Mouse (Mus musculus): ENCODE measurements around the gene Fastkd3. TPM values are rescaled to one million over a fixed set of nuclear protein-coding genes. Genes with fewer than 3 reads are reported as not detected.
"Not testable (repeated sequence)": the region's sequence is repeated elsewhere in the genome, so short reads cannot be mapped to it uniquely, and the experiment has no call there.

Gene Fastkd3
- 42.8 and 44.7 TPM in 2 replicates for polyA plus RNA-seq (2014; fragmentation: Nextera tagmentation; extraction: Ambion mirVana)

DNA sequence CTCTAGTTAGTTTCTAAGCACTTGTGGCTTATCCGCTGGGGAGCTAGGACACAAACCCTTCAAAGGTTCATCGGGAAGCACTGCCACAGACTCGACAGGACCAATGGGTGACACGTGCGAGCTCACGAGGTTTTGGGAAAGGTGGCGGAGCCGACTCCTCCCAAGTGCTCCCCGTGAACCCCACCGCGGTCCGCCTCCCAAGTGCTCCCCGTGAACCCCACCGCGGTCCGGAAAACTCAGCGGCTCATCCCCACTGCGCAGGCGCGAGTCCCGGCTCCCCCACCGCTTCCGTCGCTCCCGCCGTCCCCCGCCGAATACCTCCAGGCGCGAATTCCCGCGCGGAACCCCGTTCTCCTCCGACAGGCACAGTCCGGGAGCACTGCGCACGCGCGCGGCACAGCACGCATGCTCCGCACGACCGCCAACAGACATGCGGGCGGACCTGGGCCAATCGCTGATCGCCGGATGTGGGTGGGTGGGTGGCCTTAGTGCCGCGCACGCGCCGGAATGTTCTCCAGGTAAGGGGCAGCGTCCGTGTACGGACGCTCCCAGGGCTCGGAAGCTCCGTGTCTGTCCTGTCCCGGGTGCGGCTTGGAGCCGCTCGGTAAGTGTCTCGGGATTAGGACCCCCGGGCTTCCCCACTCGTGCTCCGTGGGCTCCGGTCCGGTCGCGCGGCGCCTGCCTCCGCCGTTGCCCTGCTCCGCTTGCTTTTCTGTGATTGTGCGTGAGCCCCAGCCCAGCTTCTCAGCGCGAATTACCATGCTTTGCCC, at the start of gene Fastkd3, which contains the start of gene Mtrr:
TSS of gene Fastkd3 (plus strand) at position 488 of the 770 bp plus-strand sequence.
TSS of gene Mtrr (minus strand) at position 403 of the 770 bp plus-strand sequence.
- Histone ChIP-seq H3K4me2 (ENCODE audit: low read depth, low read length) (peak within 1 kb of the TSS; percentile 80), H3K27ac (replicated peaks; ENCODE audit: low read depth, low read length) (peak within 1 kb of the TSS; percentile 52; the same call in 1 of the 2 replicates), H3K4me3 (ENCODE audit: low read depth, low read length) (peak within 1 kb of the TSS; percentile 67), H3K36me3 (replicated peaks; ENCODE audit: control insufficient read depth, insufficient read depth, low read depth, low read length) (peaks cover 2% of the 10 kb centered on the region; the same call in 1 of the 2 replicates), H3K9ac (replicated peaks; ENCODE audit: low read length) (peak within 1 kb of the TSS; percentile 85), H3K9me3 (replicated peaks; ENCODE audit: control insufficient read depth, low read length) (no peaks in the 10 kb centered on the region), H3K4me1 (ENCODE audit: control insufficient read depth, insufficient read depth, low read length) (no peaks in the 10 kb centered on the region), H3K27me3 (ENCODE audit: control insufficient read depth, insufficient read depth, low read length) (no peaks in the 10 kb centered on the region)
- DNase-seq (ENCODE audit: low spot score), result peak; percentile 97
- WGBS, result under 1% methylated on average over 71 of the region's 81 CpGs
- ATAC-seq (replicated peaks; ENCODE audit: insufficient number of reproducible peaks, low FRiP score, low TSS enrichment, low read depth), result peak; percentile 99

DNA sequence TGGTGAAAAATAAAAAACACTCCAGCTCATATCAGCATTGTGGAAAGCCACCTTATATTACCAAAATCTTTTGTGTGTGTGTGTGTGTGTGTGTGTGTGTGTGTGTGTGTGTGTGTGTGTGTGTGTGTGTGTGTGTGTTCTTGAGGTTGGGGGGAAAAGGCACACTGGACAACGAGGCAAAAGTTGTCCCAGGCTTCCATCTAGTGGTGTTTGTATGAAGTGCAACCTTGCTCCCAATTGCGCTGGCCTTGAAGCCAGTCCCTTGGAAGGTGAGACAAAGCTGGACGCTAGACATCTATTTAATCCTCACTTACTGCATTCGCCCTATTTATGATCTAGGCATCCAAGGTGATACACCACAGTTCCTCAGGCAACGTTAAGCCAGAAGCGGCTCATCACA, 28.6 kb upstream of the Fastkd3 start:
- not testable (repeated sequence) for H3K9ac ChIP-seq (replicated peaks; ENCODE audit: low read length); ATAC-seq (replicated peaks; ENCODE audit: insufficient number of reproducible peaks, low FRiP score, low TSS enrichment, low read depth); H3K4me3 ChIP-seq (ENCODE audit: low read depth, low read length); H3K27me3 ChIP-seq (ENCODE audit: control insufficient read depth, insufficient read depth, low read length); H3K9me3 ChIP-seq (replicated peaks; ENCODE audit: control insufficient read depth, low read length); H3K4me2 ChIP-seq (ENCODE audit: low read depth, low read length); H3K36me3 ChIP-seq (replicated peaks; ENCODE audit: control insufficient read depth, insufficient read depth, low read depth, low read length); H3K4me1 ChIP-seq (ENCODE audit: control insufficient read depth, insufficient read depth, low read length); H3K27ac ChIP-seq (replicated peaks; ENCODE audit: low read depth, low read length)
- peak; percentile 53 for DNase-seq (ENCODE audit: low spot score)
- 13% methylated on average over 3 of the region's 6 CpGs for WGBS

DNA sequence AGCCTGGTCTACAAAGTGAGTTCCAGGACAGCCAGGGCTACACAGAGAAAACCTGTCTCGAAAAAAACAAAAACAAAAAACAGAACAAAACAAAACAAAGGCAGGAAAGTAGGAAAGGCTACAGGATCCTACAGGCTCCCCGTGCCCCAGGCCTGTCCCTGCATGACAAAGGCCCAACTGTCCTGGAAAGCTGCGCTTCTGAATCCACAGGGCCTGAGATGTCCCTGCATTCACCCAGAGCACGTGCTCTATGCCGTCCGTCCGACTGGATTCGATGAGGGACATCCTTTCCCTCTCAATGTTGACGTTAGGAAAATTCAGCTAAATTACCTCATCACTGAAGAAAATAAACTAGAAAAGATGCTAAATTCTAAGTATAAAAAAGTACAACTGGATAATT, 13.9 kb upstream of the Fastkd3 start:
- H3K9ac ChIP-seq (replicated peaks; ENCODE audit: low read length), result no peak overlapping the region
- H3K27me3 ChIP-seq (ENCODE audit: control insufficient read depth, insufficient read depth, low read length), result no peaks in the 10 kb centered on the region
- no peak overlapping the region for H3K4me3 ChIP-seq (ENCODE audit: low read depth, low read length)
- WGBS, result 96% methylated on average over 9 of the region's 9 CpGs
- H3K4me1 ChIP-seq (ENCODE audit: control insufficient read depth, insufficient read depth, low read length), result no peaks in the 10 kb centered on the region
- ATAC-seq (replicated peaks; ENCODE audit: insufficient number of reproducible peaks, low FRiP score, low TSS enrichment, low read depth) (no peak), DNase-seq (ENCODE audit: low spot score) (no peak)
- H3K4me2 ChIP-seq (ENCODE audit: low read depth, low read length), result no peak overlapping the region
- no peaks in the 10 kb centered on the region for H3K9me3 ChIP-seq (replicated peaks; ENCODE audit: control insufficient read depth, low read length)
- no peak overlapping the region for H3K27ac ChIP-seq (replicated peaks; ENCODE audit: low read depth, low read length)
- H3K36me3 ChIP-seq (replicated peaks; ENCODE audit: control insufficient read depth, insufficient read depth, low read depth, low read length), result peaks cover 7% of the 10 kb centered on the region

DNA sequence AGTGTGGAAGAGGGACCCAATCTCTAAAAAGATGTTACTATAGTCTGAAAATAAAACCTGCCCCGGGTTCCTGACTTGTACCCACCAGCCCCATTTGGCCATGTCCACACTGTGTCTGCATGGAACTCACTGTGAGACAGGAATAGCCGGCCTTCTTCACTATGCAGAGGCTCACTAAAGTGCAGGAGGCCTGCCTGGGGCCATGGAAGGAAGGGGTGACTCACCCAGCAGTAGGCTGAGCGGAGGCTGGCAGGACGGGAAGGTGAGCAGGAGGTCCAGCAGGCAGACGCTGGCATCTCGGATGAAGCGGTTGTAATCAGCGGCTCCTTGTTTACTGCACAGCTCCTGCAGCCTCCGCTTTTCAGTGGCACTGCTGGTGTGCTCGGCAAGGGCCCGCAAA, 13.5 kb upstream of the Fastkd3 start:
- Histone ChIP-seq H3K9me3 (replicated peaks; ENCODE audit: control insufficient read depth, low read length) (no peaks in the 10 kb centered on the region), H3K4me3 (ENCODE audit: low read depth, low read length) (no peak overlapping the region), H3K4me2 (ENCODE audit: low read depth, low read length) (no peak overlapping the region), H3K27me3 (ENCODE audit: control insufficient read depth, insufficient read depth, low read length) (no peaks in the 10 kb centered on the region), H3K9ac (replicated peaks; ENCODE audit: low read length) (no peak overlapping the region), H3K4me1 (ENCODE audit: control insufficient read depth, insufficient read depth, low read length) (no peaks in the 10 kb centered on the region), H3K36me3 (replicated peaks; ENCODE audit: control insufficient read depth, insufficient read depth, low read depth, low read length) (peaks cover 7% of the 10 kb centered on the region), H3K27ac (replicated peaks; ENCODE audit: low read depth, low read length) (no peak overlapping the region)
- DNase-seq (ENCODE audit: low spot score), result no peak
- no peak for ATAC-seq (replicated peaks; ENCODE audit: insufficient number of reproducible peaks, low FRiP score, low TSS enrichment, low read depth)
- WGBS, result 93% methylated on average over 11 of the region's 11 CpGs

DNA sequence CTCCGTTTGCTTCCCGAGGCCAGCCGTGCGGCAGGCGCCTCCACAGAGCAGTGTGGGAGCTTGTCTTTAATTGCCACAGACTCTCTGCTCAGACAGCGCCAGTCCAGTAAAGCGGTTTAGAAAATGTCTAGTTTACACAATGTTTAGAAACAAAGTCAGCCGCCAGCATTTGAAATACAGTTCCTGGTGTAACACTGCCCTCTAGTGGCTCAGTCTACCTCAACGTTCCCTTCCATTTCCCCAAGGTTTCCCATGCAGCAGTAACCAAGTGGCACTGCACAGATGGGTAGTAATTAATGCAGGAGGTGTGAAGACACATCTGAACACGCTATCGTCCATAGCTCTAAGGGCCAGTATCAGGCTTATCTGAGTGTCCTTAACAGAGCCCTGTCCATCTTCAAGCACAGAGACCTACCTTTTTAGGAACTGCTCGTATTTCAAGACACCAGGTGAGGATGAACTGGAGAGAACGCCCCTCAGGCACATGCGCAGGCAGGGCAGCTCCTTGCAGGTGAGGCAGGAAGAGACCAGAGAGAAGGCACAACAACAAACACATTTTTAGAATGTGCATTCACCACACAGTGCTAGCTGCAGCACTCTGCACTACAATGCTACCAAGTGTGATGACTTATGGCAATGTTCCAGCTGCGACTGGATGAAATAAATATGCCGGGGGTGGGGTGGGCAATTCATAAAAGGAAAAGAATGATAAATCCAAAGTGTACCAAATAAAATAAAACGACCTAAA, 12.3 kb upstream of the Fastkd3 start:
- Histone ChIP-seq H3K4me1 (ENCODE audit: control insufficient read depth, insufficient read depth, low read length) (no peaks in the 10 kb centered on the region), H3K9ac (replicated peaks; ENCODE audit: low read length) (no peak overlapping the region), H3K4me3 (ENCODE audit: low read depth, low read length) (no peak overlapping the region), H3K9me3 (replicated peaks; ENCODE audit: control insufficient read depth, low read length) (no peaks in the 10 kb centered on the region), H3K27ac (replicated peaks; ENCODE audit: low read depth, low read length) (no peak overlapping the region), H3K36me3 (replicated peaks; ENCODE audit: control insufficient read depth, insufficient read depth, low read depth, low read length) (peaks cover 7% of the 10 kb centered on the region), H3K4me2 (ENCODE audit: low read depth, low read length) (no peak overlapping the region), H3K27me3 (ENCODE audit: control insufficient read depth, insufficient read depth, low read length) (no peaks in the 10 kb centered on the region)
- DNase-seq (ENCODE audit: low spot score) (peak; percentile 77), ATAC-seq (replicated peaks; ENCODE audit: insufficient number of reproducible peaks, low FRiP score, low TSS enrichment, low read depth) (no peak)
- WGBS, result 74% methylated on average over 17 of the region's 17 CpGs

DNA sequence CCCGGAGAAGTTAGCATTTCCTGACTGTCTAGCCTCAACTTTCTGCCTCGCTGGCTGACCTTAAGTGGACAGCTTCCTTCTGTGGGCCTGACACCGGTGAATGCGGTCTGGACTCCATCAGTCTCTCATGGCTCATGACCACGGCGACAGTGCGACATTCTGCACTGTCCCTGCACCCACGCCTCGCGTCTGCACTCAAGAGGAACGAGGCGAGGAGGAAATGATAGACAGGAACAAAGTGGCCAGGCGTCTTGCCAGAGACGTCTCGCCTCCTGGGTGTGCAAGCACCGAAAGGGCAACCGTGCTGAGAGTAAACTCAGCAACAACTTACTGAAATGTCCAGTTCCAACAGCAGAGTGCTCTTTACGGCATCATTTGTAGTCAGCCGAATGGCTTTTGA, 9.8 kb upstream of the Fastkd3 start:
- Histone ChIP-seq H3K27me3 (ENCODE audit: control insufficient read depth, insufficient read depth, low read length) (no peaks in the 10 kb centered on the region), H3K36me3 (replicated peaks; ENCODE audit: control insufficient read depth, insufficient read depth, low read depth, low read length) (peaks cover 5% of the 10 kb centered on the region), H3K9me3 (replicated peaks; ENCODE audit: control insufficient read depth, low read length) (no peaks in the 10 kb centered on the region), H3K9ac (replicated peaks; ENCODE audit: low read length) (no peak overlapping the region), H3K27ac (replicated peaks; ENCODE audit: low read depth, low read length) (no peak overlapping the region), H3K4me3 (ENCODE audit: low read depth, low read length) (no peak overlapping the region), H3K4me2 (ENCODE audit: low read depth, low read length) (no peak overlapping the region), H3K4me1 (ENCODE audit: control insufficient read depth, insufficient read depth, low read length) (no peaks in the 10 kb centered on the region)
- DNase-seq (ENCODE audit: low spot score) (no peak), ATAC-seq (replicated peaks; ENCODE audit: insufficient number of reproducible peaks, low FRiP score, low TSS enrichment, low read depth) (no peak)
- 89% methylated on average over 19 of the region's 19 CpGs for WGBS

DNA sequence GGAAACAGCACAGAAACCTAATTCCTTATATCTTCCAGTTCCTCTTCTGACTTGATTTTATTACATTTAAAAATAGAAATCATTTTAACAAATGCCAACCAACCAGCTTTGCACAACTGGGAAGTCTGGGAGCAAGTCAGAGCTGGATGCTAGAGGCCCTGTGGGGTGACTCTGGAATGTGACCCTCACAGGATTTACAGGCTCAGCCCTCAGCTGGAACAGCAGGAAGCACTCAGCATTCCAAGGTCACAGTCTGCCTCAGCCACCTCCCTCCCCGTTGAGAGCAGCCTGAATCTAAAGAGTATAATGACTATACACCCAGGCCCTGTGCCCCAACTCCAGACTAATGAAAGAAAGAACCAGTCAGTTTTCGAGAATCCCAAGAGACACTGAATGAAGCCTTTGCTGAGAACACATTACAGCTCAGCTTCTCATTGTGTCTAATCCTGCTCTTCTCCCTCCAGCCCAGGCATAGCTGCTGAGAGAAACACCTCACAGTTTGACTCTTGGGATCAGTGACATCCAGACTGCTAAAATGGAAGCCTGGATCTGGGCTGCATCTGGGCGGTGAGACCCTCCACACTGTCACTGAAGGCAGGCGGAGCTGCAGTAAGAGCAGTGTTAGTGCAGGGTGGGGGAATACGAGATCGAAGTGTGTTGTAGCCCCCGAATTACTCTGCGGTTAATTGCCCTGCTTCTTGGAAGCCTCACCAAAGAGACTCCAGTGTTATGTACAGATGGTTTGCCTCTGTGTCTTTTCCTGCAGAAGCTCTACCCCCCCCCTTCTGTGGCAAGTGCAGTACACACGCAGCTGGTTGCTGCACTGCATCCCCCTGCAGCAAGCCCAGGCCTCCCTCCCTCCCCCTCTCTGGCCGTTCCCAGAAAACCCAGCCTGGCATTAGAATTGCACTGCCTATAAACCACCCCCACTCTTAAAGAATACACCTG, 8.8 kb upstream of the Fastkd3 start:
- no peak overlapping the region for H3K27ac ChIP-seq (replicated peaks; ENCODE audit: low read depth, low read length)
- H3K4me3 ChIP-seq (ENCODE audit: low read depth, low read length), result no peak overlapping the region
- 61% methylated on average over 10 of the region's 10 CpGs for WGBS
- DNase-seq (ENCODE audit: low spot score), result peak; percentile 46
- H3K36me3 ChIP-seq (replicated peaks; ENCODE audit: control insufficient read depth, insufficient read depth, low read depth, low read length), result peaks cover 5% of the 10 kb centered on the region
- no peaks in the 10 kb centered on the region for H3K9me3 ChIP-seq (replicated peaks; ENCODE audit: control insufficient read depth, low read length)
- no peak overlapping the region for H3K9ac ChIP-seq (replicated peaks; ENCODE audit: low read length)
- no peaks in the 10 kb centered on the region for H3K27me3 ChIP-seq (ENCODE audit: control insufficient read depth, insufficient read depth, low read length)
- H3K4me2 ChIP-seq (ENCODE audit: low read depth, low read length), result no peak overlapping the region
- H3K4me1 ChIP-seq (ENCODE audit: control insufficient read depth, insufficient read depth, low read length), result no peaks in the 10 kb centered on the region
- ATAC-seq (replicated peaks; ENCODE audit: insufficient number of reproducible peaks, low FRiP score, low TSS enrichment, low read depth), result peak; percentile 53; the same call in 1 of the 2 replicates

Data from embryonic facial prominence, embryonic 11.5 days (tissue).